Mouse (Mus musculus): Measurements from ENCODE around the gene Cd244a. TPM values are rescaled to one million over a fixed set of nuclear protein-coding genes. Genes with fewer than 3 reads are reported as not detected.

Cd244a gene
- polyA plus RNA-seq, 1 experiment from 2014 or later: not detected

GRCm38 (mm10) chr1:171630041-171630440, 71.0 kb downstream of the Cd244a start:
- no peaks in the 10 kb centered on the region for H3K9me3 ChIP-seq (replicated peaks)
- no peaks in the 10 kb centered on the region for H3K27me3 ChIP-seq
- no peak overlapping the region for H3K27ac ChIP-seq
- ATAC-seq: no peak
- no peak overlapping the region for H3K4me3 ChIP-seq
- H3K36me3 ChIP-seq (ENCODE audit: poor library complexity, severe bottlenecking): no peaks in the 10 kb centered on the region
- 88% methylated on average over 7 of the region's 7 CpGs for WGBS
- H3K4me2 ChIP-seq: no peak overlapping the region
- no peaks in the 10 kb centered on the region for H3K4me1 ChIP-seq
- H3K9ac ChIP-seq: no peak overlapping the region

GRCm38 (mm10) chr1:171630912-171631311, 71.9 kb downstream of the Cd244a start:
- WGBS: 67% methylated on average over 4 of the region's 4 CpGs
- Histone ChIP-seq H3K9me3 (replicated peaks) (no peaks in the 10 kb centered on the region), H3K4me1 (no peaks in the 10 kb centered on the region), H3K36me3 (ENCODE audit: poor library complexity, severe bottlenecking) (no peaks in the 10 kb centered on the region), H3K27ac (no peak overlapping the region), H3K9ac (no peak overlapping the region), H3K27me3 (no peaks in the 10 kb centered on the region), H3K4me2 (no peak overlapping the region), H3K4me3 (no peak overlapping the region)
- ATAC-seq: peak; percentile 53; the same call in 1 of the 2 replicates

GRCm38 (mm10) chr1:171631447-171631846, 72.5 kb downstream of the Cd244a start:
- H3K4me2 ChIP-seq: no peak overlapping the region
- H3K36me3 ChIP-seq (ENCODE audit: poor library complexity, severe bottlenecking): no peaks in the 10 kb centered on the region
- 65% methylated on average over 2 of the region's 2 CpGs for WGBS
- no peaks in the 10 kb centered on the region for H3K9me3 ChIP-seq (replicated peaks)
- no peak overlapping the region for H3K9ac ChIP-seq
- H3K27ac ChIP-seq: no peak overlapping the region
- ATAC-seq: peak; percentile 61; the same call in 1 of the 2 replicates
- H3K4me1 ChIP-seq: no peaks in the 10 kb centered on the region
- no peaks in the 10 kb centered on the region for H3K27me3 ChIP-seq
- no peak overlapping the region for H3K4me3 ChIP-seq

GRCm38 (mm10) chr1:171635696-171636095, 76.7 kb downstream of the Cd244a start:
- no peak for ATAC-seq
- WGBS: 68% methylated on average over 6 of the region's 6 CpGs
- no peak overlapping the region for H3K4me3 ChIP-seq
- no peak overlapping the region for H3K4me2 ChIP-seq
- H3K27ac ChIP-seq: no peak overlapping the region
- no peaks in the 10 kb centered on the region for H3K27me3 ChIP-seq
- H3K9me3 ChIP-seq (replicated peaks): no peaks in the 10 kb centered on the region
- no peaks in the 10 kb centered on the region for H3K4me1 ChIP-seq
- no peaks in the 10 kb centered on the region for H3K36me3 ChIP-seq (ENCODE audit: poor library complexity, severe bottlenecking)
- no peak overlapping the region for H3K9ac ChIP-seq

- no peak overlapping the region for H3K27ac ChIP-seq
- no peaks in the 10 kb centered on the region for H3K9me3 ChIP-seq (replicated peaks)
- no peak overlapping the region for H3K9ac ChIP-seq
- no peaks in the 10 kb centered on the region for H3K36me3 ChIP-seq (ENCODE audit: poor library complexity, severe bottlenecking)
- WGBS: 90% methylated on average over 8 of the region's 8 CpGs
- no peaks in the 10 kb centered on the region for H3K27me3 ChIP-seq
- no peak overlapping the region for H3K4me3 ChIP-seq
- no peaks in the 10 kb centered on the region for H3K4me1 ChIP-seq
- H3K4me2 ChIP-seq: no peak overlapping the region
- ATAC-seq: no peak
Observed at GRCm38 (mm10) chr1:171637101-171637500, 78.1 kb downstream of the Cd244a start.

GRCm38 (mm10) chr1:171638686-171639085, 79.7 kb downstream of the Cd244a start:
- H3K36me3 ChIP-seq (ENCODE audit: poor library complexity, severe bottlenecking): no peaks in the 10 kb centered on the region
- no peak overlapping the region for H3K4me3 ChIP-seq
- no peaks in the 10 kb centered on the region for H3K9me3 ChIP-seq (replicated peaks)
- no peak overlapping the region for H3K9ac ChIP-seq
- no peaks in the 10 kb centered on the region for H3K27me3 ChIP-seq
- H3K27ac ChIP-seq: no peak overlapping the region
- H3K4me1 ChIP-seq: no peaks in the 10 kb centered on the region
- no peak for ATAC-seq
- 82% methylated on average over 2 of the region's 2 CpGs for WGBS
- no peak overlapping the region for H3K4me2 ChIP-seq

GRCm38 (mm10) chr1:171640796-171641195, 81.8 kb downstream of the Cd244a start:
- 90% methylated on average over 6 of the region's 6 CpGs for WGBS
- H3K27me3 ChIP-seq: no peaks in the 10 kb centered on the region
- no peak for ATAC-seq
- no peak overlapping the region for H3K4me2 ChIP-seq
- H3K36me3 ChIP-seq (ENCODE audit: poor library complexity, severe bottlenecking): no peaks in the 10 kb centered on the region
- H3K9ac ChIP-seq: no peak overlapping the region
- H3K27ac ChIP-seq: no peak overlapping the region
- H3K9me3 ChIP-seq (replicated peaks): no peaks in the 10 kb centered on the region
- no peak overlapping the region for H3K4me3 ChIP-seq
- no peaks in the 10 kb centered on the region for H3K4me1 ChIP-seq

GRCm38 (mm10) chr1:171643612-171644011, 84.6 kb downstream of the Cd244a start:
- no peaks in the 10 kb centered on the region for H3K4me1 ChIP-seq
- WGBS: 83% methylated on average over 7 of the region's 7 CpGs
- ATAC-seq: no peak
- no peak overlapping the region for H3K4me2 ChIP-seq
- H3K4me3 ChIP-seq: no peak overlapping the region
- no peak overlapping the region for H3K27ac ChIP-seq
- H3K9me3 ChIP-seq (replicated peaks): no peaks in the 10 kb centered on the region
- H3K36me3 ChIP-seq (ENCODE audit: poor library complexity, severe bottlenecking): no peaks in the 10 kb centered on the region
- H3K9ac ChIP-seq: no peak overlapping the region
- no peaks in the 10 kb centered on the region for H3K27me3 ChIP-seq

GRCm38 (mm10) chr1:171646429-171646940, 87.5 kb downstream of the Cd244a start:
- H3K9ac ChIP-seq: no peak overlapping the region
- H3K4me3 ChIP-seq: no peak overlapping the region
- H3K27ac ChIP-seq: no peak overlapping the region
- ATAC-seq: no peak
- no peaks in the 10 kb centered on the region for H3K36me3 ChIP-seq (ENCODE audit: poor library complexity, severe bottlenecking)
- no peaks in the 10 kb centered on the region for H3K4me1 ChIP-seq
- no peak overlapping the region for H3K4me2 ChIP-seq
- 75% methylated on average over 5 of the region's 5 CpGs for WGBS
- H3K9me3 ChIP-seq (replicated peaks): no peaks in the 10 kb centered on the region
- no peaks in the 10 kb centered on the region for H3K27me3 ChIP-seq

GRCm38 (mm10) chr1:171647716-171648115, 88.7 kb downstream of the Cd244a start:
- no peak overlapping the region for H3K27ac ChIP-seq
- no peak overlapping the region for H3K9ac ChIP-seq
- H3K4me1 ChIP-seq: no peaks in the 10 kb centered on the region
- H3K9me3 ChIP-seq (replicated peaks): no peaks in the 10 kb centered on the region
- H3K4me3 ChIP-seq: no peak overlapping the region
- H3K27me3 ChIP-seq: no peaks in the 10 kb centered on the region
- no peak overlapping the region for H3K4me2 ChIP-seq
- no peaks in the 10 kb centered on the region for H3K36me3 ChIP-seq (ENCODE audit: poor library complexity, severe bottlenecking)
- ATAC-seq: no peak
- 86% methylated on average over 5 of the region's 5 CpGs for WGBS

GRCm38 (mm10) chr1:171648840-171649239, 89.8 kb downstream of the Cd244a start:
- Histone ChIP-seq H3K4me3 (no peak overlapping the region), H3K4me2 (no peak overlapping the region), H3K4me1 (no peaks in the 10 kb centered on the region), H3K27me3 (no peaks in the 10 kb centered on the region), H3K27ac (no peak overlapping the region), H3K9ac (no peak overlapping the region), H3K36me3 (ENCODE audit: poor library complexity, severe bottlenecking) (no peaks in the 10 kb centered on the region), H3K9me3 (replicated peaks) (no peaks in the 10 kb centered on the region)
- ATAC-seq: no peak
- WGBS: 83% methylated on average over 8 of the region's 8 CpGs

GRCm38 (mm10) chr1:171652734-171653133, 93.7 kb downstream of the Cd244a start, which contains the start of gene Slamf7:
Gene Slamf7, minus strand, starts transcription at chr1:171653035.
- 94% methylated on average over 5 of the region's 5 CpGs for WGBS
- H3K9me3 ChIP-seq (replicated peaks): no peaks in the 10 kb centered on the region
- no peak for ATAC-seq

GRCm38 (mm10) chr1:171658561-171658991, 99.6 kb downstream of the Cd244a start:
- H3K36me3 ChIP-seq (ENCODE audit: poor library complexity, severe bottlenecking): no peaks in the 10 kb centered on the region
- H3K4me2 ChIP-seq: no peak overlapping the region
- no peak for ATAC-seq
- no peak overlapping the region for H3K4me3 ChIP-seq
- no peaks in the 10 kb centered on the region for H3K4me1 ChIP-seq
- no peaks in the 10 kb centered on the region for H3K9me3 ChIP-seq (replicated peaks)
- 85% methylated on average over 5 of the region's 5 CpGs for WGBS
- H3K27ac ChIP-seq: no peak overlapping the region
- no peaks in the 10 kb centered on the region for H3K27me3 ChIP-seq
- H3K9ac ChIP-seq: no peak overlapping the region

More at GRCm38 (mm10) chr1:171652734-171653133, 93.7 kb downstream of the Cd244a start, which contains the start of gene Slamf7:
- Histone ChIP-seq H3K36me3 (ENCODE audit: poor library complexity, severe bottlenecking) (no peaks in the 10 kb centered on the region), H3K4me1 (no peaks in the 10 kb centered on the region), H3K27me3 (no peaks in the 10 kb centered on the region), H3K4me3 (no peak within 1 kb of the TSS), H3K9ac (no peak within 1 kb of the TSS), H3K27ac (no peak within 1 kb of the TSS), H3K4me2 (no peak within 1 kb of the TSS)
